Mouse (Mus musculus): ENCODE results near the gene Ctf2. TPM values are rescaled to one million over a fixed set of nuclear protein-coding genes. Genes with fewer than 3 reads are reported as not detected.
A peak's percentile ranks its signal among the peaks of the same experiment; 100 is the strongest.
"Not testable (repeated sequence)": the region's sequence is repeated elsewhere in the genome, so short reads cannot be mapped to it uniquely, and the experiment has no call there.

Gene Ctf2
- not detected for total RNA-seq (2021)

DNA sequence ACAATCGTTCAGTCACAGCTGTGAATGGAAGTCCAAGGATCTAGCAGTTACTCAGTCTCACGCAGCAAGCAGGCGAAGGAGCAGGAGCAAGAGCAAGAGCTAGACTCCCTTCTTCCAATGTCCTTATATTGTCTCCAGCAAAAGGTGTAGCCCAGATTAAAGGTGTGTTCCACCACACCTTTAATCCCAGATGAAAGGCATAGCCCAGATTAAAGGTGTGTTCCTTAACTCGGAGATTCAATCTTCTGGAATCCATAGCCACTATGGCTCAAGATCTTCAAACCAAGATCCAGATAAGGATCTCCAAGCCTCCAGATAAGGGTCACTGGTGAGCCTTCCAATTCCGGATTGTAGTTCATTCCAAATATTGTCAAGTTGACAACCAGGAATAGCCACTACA lies at the start of gene Ctf2:
Gene Ctf2 (minus strand): TSS at position 101 of the 400 bp plus-strand sequence.
- DNase-seq (ENCODE audit: low spot score); intact Hi-C loops (cut with DNase I): not testable (repeated sequence)

DNA sequence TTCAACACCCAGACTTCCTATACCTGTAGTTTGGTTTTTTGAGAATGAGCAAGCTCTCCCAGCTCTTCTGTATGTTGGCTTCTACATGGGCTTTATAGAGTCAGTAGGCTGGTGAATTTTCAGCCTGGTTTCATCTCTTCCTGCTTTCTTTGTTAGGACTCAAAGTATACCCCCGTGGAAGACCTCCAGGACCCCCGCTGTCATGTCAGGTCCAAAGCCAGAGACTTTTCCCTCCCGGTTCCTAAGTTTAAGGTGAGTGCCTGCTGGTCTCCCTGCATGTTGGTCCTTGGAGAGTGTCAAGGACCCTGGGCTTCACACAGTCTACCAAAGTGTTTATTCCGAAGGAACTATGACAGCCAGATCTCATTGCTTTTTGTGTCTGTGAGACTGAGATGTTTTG lies 46.4 kb upstream of the Ctf2 start:
- intact Hi-C loops (cut with DNase I), result no loop called here
- no peak for DNase-seq (ENCODE audit: low spot score)

DNA sequence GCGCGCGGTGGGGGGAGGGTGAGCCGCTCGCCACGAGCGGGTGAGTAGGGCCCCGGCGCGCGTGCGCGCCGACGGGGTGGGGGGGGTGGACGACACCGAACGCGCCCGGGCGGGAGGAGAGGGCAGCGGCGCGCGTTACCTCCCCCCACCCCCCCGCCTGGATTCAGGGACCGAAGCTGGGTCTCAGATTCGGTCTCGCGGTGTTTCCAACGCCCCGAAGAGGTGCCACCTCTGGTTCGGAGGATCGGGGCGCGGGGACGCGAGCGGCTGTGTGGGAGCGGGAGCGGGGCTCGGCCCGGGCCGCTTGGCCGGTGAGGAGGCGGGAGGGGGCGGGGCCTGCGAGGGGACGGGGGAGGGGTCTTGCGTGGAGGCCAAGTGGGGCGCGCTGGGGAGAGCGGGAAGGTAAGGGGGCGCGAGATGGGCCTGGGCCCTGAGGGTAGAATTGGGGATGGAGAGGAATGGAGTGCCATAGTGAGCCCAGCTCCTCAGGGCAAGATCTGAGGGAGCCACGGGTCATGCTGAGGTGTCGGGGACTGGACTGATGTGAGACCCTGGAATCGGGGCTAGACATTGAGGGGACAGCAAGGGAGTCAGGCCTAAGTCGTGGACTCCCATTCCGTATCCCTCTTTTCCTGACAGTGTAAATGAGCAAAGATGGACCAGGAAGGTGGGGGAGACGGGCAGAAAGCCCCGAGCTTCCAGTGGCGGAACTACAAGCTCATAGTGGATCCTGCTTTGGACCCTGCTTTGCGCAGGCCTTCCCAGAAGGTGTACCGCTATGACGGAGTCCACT lies 45.7 kb upstream of the Ctf2 start:
- no peak for DNase-seq (ENCODE audit: low spot score)
- intact Hi-C loops (cut with DNase I), result no loop called here

DNA sequence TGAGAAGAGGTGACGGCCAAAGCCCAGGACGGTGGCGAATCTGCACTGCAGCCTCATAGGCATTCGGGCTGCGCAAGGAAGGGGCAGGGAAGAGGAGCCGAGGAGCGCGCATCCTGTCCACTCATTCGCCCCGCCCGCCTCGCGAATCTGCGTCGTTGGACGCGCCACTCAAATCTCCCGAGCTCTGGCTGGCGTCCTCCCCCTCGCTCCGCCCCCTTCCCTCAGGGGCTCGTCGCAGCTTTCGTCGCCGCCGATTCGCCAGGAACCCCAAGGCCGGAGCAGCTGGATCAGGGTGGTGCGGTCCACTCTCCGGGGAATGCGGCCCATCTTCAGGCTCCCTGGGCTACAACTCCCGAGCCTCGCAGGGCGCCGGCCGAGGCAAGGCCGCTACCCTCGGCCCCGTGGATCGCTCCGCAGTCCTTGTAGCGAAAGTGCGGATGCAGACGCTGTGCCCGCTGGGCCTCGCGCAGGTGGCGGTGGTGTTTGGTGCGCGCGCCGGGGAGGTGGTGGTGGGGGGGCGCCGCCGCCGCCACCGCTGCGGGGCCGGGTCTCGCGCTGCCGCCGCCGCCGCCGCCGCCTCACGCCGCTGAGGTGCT lies 45.0 kb upstream of the Ctf2 start:
- intact Hi-C loops (cut with DNase I), result no loop called here
- DNase-seq (ENCODE audit: low spot score), result peak; percentile 93

DNA sequence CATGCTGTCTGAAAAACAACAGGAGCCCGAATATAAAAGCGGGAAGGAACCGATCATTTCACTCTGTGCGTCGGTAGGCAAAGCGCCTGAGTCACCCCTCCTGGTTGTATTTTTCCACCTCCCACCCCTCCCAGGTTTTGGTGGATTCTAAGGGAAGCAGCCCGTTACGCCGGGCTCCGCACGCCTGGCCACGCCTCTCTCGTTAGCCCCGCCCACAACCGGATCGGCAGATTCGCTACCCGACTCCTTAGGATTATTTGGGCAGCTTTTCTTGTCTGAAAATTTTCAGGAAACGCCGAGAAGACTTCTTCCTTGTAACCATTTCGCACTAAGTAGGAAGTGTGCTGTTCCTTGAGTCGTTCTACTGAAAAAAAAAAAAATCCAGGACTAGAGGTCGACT lies 44.5 kb upstream of the Ctf2 start, which contains the start of gene Setd1a:
Gene Setd1a (plus strand): TSS at position 245 of the 400 bp plus-strand sequence.
- DNase-seq (ENCODE audit: low spot score), result peak; percentile 68
- intact Hi-C loops (cut with DNase I), result no loop called here

DNA sequence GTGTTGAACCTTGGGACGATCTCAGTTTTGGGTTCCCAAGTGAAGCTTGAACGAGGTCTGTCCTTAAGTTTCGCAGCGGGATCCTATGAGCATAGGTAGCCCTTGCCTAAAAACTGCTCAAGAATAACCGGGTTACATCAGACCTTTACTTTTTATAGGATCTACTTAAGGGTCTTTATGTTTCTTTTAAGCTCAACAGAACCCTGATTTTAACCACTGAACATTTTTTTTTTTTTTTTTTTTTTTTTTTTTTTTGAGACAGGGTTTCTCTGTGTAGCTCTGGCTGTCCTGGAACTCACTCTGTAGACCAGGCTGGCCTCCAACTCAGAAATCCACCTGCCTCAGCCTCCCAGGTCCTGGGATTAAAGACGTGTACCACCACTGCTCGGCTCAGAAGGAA lies 43.9 kb upstream of the Ctf2 start:
- DNase-seq (ENCODE audit: low spot score); intact Hi-C loops (cut with DNase I): not testable (repeated sequence)

DNA sequence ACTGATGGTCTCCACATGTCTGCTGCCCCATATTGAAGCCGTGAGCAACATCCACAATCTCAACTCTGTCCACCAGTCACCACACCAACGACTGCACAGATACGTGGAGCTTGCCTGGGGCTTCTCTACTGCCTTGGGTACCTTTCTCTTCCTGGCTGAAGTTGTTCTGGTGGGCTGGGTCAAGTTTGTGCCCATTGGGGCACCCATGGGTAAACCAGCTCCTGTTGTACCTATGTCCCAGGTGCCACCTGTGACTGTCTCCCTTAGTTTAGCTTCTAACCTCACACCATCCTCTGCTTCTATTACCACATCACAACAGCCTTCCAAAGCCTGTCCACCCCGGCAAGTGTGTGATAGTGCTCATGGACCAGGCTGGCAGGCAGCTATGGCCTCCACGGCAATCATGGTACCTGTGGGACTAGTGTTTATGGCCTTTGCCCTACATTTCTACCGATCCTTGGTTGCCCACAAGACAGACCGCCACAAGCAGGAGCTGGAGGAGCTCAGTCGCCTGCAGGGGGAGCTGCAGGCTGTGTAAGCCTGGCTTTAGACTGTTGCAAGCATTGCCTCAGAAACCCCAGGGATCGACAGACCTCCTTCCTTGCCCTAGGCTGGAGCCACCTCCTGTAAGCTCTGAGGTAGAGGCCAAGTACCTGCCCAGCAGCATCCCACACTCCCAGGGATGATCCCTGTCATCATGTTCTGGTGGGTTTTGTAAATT lies 41.9 kb upstream of the Ctf2 start:
- intact Hi-C loops (cut with DNase I), result no loop called here
- no peak for DNase-seq (ENCODE audit: low spot score)

DNA sequence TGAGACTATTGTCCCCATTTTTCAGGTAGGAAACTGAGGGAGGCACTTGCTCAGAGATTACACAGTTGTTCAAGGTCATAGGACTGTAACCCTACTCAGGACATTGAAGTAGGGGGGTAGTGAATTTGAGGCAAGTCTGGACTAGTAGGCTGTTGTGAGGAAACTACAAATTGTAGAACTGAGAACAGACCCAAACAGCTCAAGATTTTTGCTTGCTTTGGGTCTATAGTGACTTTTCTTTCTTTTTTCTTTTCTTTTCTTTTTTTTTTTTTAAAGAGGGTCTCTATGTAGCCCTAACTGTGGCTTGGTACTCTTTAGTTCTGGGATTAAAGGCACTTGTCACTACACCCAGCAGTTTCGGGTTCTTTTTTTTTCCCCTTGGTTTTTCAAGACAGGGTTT lies 40.6 kb upstream of the Ctf2 start:
- DNase-seq (ENCODE audit: low spot score), result no peak
- intact Hi-C loops (cut with DNase I), result no loop called here

DNA sequence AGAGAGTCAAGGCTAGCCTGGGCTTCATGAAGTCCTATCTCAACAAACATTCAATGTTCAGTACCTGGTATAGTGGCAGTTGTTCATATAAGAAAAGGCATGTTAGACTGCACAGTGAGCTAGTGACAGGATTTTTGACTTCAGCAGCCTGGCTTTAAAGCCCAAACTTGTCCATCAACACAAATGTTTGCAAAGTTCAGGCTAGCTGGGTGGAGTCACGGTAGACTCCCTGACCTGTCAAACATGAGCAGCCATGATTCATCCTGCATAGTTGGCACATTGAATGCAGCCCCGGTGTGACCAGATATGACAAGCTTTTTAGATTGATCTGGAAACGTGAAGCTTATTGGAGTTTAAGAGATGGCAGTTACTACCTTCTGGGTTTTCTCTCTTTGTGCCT lies 40.1 kb upstream of the Ctf2 start:
- no peak for DNase-seq (ENCODE audit: low spot score)
- intact Hi-C loops (cut with DNase I), result no loop called here

DNA sequence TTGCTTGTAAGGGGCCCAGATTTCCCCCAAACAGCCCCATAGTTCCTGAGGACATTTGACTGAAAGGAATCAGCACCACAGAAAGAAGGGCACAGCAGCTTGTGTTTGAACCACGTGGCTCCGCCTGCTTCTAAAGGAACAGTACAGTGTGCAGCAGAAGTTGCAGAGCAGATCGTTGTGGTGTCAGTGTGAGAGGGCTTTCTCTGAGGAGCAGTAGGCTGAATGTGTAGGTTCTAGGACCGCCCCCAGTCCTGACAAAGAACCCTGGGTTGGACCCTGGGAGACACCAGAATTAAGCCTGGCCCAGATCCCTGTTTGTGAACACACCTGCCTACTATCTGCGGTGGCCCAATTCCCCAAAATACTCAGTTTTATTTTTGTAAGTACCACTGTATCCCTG lies 39.3 kb upstream of the Ctf2 start:
- no peak for DNase-seq (ENCODE audit: low spot score)
- intact Hi-C loops (cut with DNase I), result no loop called here

DNA sequence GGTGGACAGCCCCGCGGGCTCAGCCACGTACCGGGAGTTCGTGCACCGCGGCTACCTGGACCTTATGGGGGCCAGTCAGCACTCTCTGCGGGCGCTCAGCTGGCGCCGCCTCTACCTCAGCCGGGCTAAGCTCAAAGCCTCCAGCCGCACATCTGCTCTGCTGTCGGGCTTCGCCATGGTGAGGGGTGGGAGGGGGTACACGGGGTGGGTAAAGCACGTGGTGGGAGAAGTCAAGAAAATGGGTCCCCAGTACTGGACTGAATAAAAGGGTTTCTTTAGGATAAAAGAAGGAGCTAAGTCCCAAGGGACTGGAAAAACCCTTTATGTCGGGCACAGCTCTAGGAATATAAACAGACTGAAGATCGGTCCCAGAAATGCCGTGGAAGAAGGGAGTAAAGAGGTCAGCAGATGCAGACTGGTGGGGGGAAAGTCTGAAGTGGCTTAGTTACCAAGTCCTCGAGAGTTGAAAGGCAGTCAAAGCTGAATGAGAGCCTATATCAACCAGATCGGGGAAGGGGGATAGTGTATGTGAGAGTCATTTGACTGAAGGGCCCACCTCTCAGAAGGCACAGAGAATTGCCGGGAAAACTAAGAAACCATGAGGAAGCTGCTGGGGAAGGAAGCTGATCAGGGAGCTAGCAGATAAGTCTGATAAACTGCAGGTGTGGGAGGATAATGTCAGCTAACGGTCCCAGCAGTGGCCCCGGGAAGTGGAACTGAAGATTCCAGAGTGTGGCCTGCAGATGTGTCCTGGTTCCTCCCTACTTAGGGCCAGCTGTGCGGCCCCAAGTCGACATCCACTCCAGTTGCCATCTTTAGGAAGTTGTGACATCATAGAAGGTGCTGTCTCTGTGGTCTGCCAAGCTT lies 38.3 kb upstream of the Ctf2 start:
- intact Hi-C loops (cut with DNase I), result no loop called here
- DNase-seq (ENCODE audit: low spot score), result no peak

DNA sequence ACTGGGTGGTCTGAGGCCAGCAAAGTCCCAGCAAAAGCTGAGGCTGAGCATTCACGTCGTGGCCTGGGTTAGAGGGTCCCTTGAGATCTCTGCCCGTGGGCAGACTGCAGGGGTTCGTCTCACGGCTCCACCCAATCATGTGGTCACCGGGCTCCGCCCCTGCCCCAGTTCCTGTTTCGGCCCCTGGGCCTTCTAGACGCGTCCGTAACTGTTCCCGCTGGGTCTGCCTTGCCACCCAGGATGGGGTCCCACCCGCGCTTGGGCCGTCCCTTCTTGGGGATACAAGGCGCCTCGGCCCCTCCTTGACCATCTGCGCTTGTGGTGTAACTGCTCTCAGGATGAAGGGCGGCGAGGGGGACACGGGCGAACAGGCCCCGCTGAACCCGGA lies 37.7 kb upstream of the Ctf2 start, which contains the start of gene Orai3:
Gene Orai3 (plus strand): TSS at position 165 of the 388 bp plus-strand sequence.
- peak; percentile 88 for DNase-seq (ENCODE audit: low spot score)
- intact Hi-C loops (cut with DNase I), result no loop called here

DNA sequence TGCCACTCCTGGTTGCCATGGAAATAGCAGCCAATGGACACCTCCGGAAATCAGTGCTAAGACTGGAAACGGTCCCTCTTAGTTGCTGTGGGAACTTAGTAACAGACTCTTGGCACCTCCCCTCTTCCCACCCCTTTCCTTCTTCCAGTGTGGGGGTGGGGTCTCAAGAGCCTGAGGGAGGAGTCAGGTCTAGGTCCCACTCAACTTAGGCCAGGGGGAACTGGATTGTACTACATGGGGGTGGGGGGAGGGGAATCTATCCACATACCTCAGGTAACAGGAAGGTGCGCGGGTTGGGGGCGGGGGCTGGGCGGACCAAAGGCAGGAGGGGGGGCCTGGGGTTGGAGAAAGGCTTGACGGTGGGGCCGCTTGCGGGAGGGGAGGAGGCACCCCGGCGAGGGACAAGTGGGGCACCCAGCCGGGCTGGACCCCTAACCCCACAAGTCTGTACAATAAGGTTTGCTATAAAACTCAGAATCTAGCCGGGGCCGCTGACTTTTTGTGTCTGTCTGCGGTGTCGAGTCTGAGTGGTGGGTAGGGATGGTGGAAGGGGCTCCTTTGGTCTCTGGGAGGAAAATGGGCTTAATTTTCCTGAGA lies 37.1 kb upstream of the Ctf2 start:
- intact Hi-C loops (cut with DNase I), result no loop called here
- DNase-seq (ENCODE audit: low spot score), result peak; percentile 96

DNA sequence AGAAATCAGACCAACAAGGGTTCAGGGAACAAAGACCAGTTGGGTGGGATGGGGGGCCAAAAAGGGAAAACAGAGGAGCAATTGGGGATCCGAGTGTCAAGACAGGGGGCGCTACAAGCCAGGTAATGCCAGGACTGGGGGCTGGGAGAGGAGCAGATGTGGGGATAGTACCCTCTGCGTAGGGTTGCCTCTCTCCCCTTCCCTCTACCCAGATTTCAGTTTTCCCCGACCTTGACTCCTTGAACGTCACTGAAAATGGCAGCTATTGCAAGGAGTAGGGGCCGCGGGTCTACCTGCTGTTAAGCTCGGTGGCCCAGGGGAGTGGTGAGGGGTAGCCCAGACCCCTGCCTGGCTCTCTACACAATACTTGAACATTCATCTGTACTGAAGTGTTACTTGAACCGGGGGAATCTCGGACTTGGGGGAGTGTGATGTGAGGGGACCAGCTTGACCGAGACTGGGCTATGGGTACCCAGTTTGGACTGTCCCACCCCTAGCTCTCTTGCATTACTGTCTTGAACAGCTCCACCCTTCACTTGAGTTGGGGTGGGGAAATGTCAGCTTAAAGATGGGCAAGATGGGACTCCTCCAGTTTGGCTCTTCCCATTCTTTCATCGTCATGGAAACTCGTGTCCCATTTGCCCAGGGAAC lies 36.5 kb upstream of the Ctf2 start:
- DNase-seq (ENCODE audit: low spot score), result no peak
- intact Hi-C loops (cut with DNase I), result no loop called here

DNA sequence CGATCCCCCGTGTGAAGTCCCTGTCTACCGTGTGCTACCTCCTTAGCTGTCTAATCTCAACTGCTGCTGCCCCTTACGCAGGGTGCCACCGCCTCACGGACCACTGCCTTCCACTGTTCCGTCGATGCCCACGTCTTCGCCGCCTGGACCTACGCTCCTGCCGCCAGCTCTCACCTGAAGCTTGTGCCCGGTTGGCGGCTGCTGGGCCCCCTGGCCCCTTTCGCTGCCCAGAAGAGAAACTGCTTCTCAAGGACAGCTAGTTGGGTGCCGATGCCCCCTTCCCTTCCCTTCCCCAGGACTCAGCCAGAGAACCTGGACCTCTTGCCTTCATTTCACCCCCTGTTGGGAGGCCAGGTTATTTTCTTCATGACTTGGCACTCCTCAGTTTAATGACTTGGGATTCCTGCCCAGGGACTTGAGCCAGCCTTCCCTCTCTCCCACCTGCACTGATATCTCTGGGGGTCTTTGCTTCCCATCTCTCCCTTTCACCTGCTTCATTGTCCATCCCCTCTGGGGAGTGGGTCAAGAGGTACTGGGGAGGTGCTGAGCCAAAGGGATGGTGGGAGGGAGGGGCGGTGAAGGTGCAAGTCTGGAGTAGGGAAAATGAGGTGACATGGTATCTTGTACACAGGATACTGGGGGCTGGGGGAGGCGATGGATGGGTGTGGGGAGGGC lies 35.8 kb upstream of the Ctf2 start:
- DNase-seq (ENCODE audit: low spot score), result no peak
- intact Hi-C loops (cut with DNase I), result no loop called here

DNA sequence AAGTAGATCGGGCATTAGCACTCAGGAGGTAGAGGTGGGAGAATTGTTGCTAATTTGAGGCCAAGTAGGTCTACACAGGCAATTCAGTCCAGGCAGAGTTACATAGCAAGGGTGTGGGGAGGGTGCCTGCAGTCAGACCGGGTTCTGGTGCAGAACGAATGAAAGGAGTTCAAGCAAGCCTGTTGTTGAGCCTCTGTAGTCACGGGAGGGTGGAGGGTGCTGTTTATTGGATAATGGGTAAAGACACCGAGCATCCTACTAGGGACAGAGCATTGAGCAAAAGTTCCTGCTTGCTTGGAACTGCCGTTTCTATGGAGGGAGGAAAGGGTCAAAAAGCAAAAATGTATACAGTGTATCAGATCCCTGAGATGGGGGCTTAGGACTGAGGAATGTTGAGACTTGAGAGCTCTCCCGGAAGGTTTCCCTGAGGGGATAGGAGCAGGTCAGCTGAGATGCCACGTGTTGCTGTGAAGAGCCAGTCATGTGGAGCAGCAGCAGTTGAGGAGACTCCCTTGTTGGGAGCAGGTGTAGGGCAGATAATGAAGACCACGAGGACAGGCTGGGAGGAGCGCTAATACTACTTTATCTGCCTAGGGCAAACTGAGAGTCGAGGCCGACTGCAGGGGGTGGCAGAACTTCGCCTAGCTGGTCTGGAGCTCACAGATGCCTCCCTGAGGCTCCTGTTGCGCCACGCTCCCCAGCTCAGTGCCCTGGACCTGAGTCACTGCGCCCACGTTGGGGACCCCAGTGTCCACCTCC lies 35.1 kb upstream of the Ctf2 start:
- intact Hi-C loops (cut with DNase I), result no loop called here

DNA sequence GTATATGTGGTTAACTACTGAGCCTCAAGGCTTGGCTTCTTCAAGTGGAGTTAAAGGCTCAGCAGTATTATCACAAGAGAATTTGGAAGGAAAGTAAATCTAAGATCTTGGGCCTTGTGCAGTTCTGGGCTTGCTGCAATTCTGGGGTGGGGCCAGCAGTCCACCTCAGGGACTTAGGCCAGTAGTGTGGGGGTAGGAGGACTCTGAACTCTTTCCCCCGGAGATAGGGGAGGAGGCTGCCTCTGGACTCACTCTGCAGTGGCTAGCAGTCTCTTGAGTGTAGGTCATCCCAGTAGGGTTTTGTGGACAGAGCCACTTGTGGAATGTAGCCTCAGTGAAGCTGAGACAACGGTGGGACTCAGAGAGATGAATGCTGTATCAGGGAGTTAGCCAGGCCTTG lies 33.8 kb upstream of the Ctf2 start:
- no peak for DNase-seq (ENCODE audit: low spot score)
- intact Hi-C loops (cut with DNase I), result no loop called here

More for the DNA sequence above, 35.1 kb upstream of the Ctf2 start:
- DNase-seq (ENCODE audit: low spot score), result no peak

DNA sequence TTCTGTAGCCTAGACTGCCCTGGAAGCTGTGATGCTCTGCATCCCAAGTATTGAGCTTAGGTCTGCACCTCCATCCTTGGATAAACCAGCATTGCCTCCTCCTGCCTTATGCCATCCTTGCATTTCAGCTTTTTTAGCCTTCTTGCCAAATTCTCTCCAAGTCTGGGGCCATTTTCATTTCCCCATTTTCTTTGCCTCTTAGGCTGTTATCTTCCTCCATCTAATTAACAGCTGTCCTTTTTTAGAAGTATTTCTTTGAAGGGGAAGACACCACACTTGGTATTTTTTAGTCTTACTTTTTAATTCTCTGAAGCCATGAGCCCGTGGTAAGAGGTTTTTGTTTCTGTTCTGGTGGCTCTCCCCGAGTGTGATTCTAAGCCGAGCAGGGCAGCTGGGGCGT lies 31.7 kb upstream of the Ctf2 start:
- intact Hi-C loops (cut with DNase I), result no loop called here
- DNase-seq (ENCODE audit: low spot score), result no peak
